Comparison of ENCODE assay signal across 1 mouse cellular context in the genomic region with DNA sequence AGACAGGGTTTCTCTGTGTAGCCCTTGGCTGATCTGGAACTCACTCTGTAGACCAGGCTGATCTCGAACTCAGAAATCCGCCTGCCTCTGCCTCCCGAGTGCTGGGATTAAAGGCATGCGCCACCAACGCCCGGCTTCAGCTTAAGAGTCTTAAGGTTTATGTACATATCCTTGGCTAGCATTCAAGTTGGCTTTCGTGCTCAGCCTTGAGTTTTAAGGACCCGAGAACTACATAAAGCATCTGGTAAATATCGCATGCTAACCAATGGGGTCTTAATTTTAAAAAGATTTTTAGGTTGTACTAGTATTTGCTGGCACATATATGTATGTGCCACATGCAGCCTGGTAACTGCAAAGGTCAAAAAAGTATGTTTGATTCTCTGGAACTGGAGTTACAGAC.
TF ChIP-seq lines count a peak whose summit lies in the region.

No protein-coding gene starts in this region.

TF ChIP-seq in MEL, 35 proteins besides CTCF, POLR2A, EP300 and RAD21:
- TF ChIP-seq TBP (IDR thresholded peaks at IDR 0.05; ENCODE audit: low read depth, low read length), result peak; percentile 54; the same call in 1 of the 2 replicates
- TF ChIP-seq MAFK (IDR thresholded peaks at IDR 0.05; ENCODE audit: borderline replicate concordance, low read depth, low read length), result no peak
TF ChIP-seq in MEL: peak in this region for 1.
